Mouse (Mus musculus) spleen, adult 2 months (tissue): ENCODE measurements around the gene Rpl27. TPM values are rescaled to one million over a fixed set of nuclear protein-coding genes. Genes with fewer than 3 reads are reported as not detected.
A peak's percentile ranks its signal among the peaks of the same experiment; 100 is the strongest.
"Not testable (repeated sequence)": the region's sequence is repeated elsewhere in the genome, so short reads cannot be mapped to it uniquely, and the experiment has no call there.

Experiments
- DNase-seq, 2 experiments: peaks; one replicate each; pipeline versions ENCODE4 v3.0.0 to v3.0.0-alpha.2; 2012 to 2021; ENCODE audit warnings: low spot score in 2 of 2, low read depth in 1 of 2
- H3K27ac ChIP-seq: fragments of 200-500 bp; 2 replicates; pipeline ENCODE4 v1.5.1; 2012; ENCODE audit warnings: low read length, inconsistent platforms; ENCODE audit not compliant: insufficient read depth
- H3K27me3 ChIP-seq: fragments of 200-500 bp; 2 replicates; pipeline ENCODE4 v1.6.1; 2012; ENCODE audit warnings: mild to moderate bottlenecking, moderate library complexity, low read length, inconsistent platforms; ENCODE audit not compliant: control insufficient read depth, insufficient read depth
- H3K36me3 ChIP-seq: fragments of 200-500 bp; 2 replicates; pipeline ENCODE4 v1.6.1; 2012; ENCODE audit warnings: mild to moderate bottlenecking, low read length, inconsistent platforms; ENCODE audit not compliant: control insufficient read depth, insufficient read depth
- H3K4me1 ChIP-seq: fragments of 200-500 bp; 2 replicates; pipeline ENCODE4 v1.6.1; 2011; ENCODE audit warnings: inconsistent platforms; ENCODE audit not compliant: control insufficient read depth, insufficient read depth, insufficient read length
- H3K4me3 ChIP-seq: fragments of 200-500 bp; 2 replicates; pipeline ENCODE4 v1.5.1; 2011; ENCODE audit warnings: mild to moderate bottlenecking, inconsistent platforms; ENCODE audit not compliant: insufficient read depth, insufficient read length; ENCODE audit errors: extremely low read depth
- CTCF ChIP-seq: fragments of 200-500 bp; IDR thresholded peaks from 2 replicates; pipeline ENCODE4 v1.5.1; 2011; ENCODE audit warnings: mild to moderate bottlenecking, inconsistent platforms; ENCODE audit not compliant: insufficient read depth, insufficient read length, insufficient replicate concordance; ENCODE audit errors: extremely low read depth
- POLR2A ChIP-seq: fragments of 200-500 bp; IDR thresholded peaks from 2 replicates; pipeline ENCODE4 v1.6.1; 2011; ENCODE audit warnings: low read depth, low read length, inconsistent platforms
- WGBS: fragments of 180-500 bp; shearing (Covaris S2); methylation state at CpG from one replicate; pipeline ENCODE4 v1.1.7; 2018; 5-methylcytosine and 5-hydroxymethylcytosine counted together
- polyA plus RNA-seq: library from polyadenylated mRNA; depleted of rRNA; stranded (reverse); fragments of >200 nt; gene quantifications from 2 replicates; pipeline ENCODE4 v1.2.3, GENCODE M21; 2012

The Rpl27 gene
- polyA plus RNA-seq, 1 experiment = 430 TPM

- Histone ChIP-seq H3K27me3 (no peaks in the 10 kb centered on the region), H3K36me3 (peaks cover 14% of the 10 kb centered on the region), H3K4me1 (peaks cover 9% of the 10 kb centered on the region; the same call in 1 of the 2 replicates), H3K27ac (peak overlapping the region; percentile 92), H3K4me3 (no peak overlapping the region)
- no peak for DNase-seq
- WGBS = 68% methylated on average over 5 of the region's 5 CpGs
- TF ChIP-seq CTCF (no peak), POLR2A (no peak)
Observed at GRCm38 (mm10) chr11:101447786-101448185, 5.7 kb downstream of the Rpl27 start.

DNA sequence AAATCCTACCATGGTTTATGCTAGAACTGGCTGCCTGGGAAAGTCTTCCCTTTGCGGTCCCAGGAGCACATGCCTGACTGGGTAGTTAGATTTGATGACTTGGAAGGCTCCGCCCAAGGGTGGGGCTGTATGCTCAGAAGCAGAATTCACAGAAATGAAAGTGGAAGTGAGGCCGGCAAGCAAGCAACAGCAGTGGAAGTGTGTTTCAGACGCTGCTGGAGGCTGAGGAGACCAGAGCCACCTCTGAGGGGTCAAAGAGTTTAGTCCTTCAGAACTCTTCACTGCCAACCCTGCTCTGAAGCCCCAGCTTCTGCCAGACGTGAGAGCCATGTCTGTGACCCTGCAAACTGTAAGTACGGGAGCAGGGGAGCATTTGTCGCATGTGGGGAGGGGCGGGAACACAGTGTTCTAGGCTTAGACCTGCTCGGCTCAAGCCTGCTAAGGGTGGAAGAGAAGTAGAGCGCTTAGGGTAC, 6.2 kb downstream of the Rpl27 start, which contains the start of gene Ifi35:
Gene Ifi35, plus strand, starts transcription at position 134 of the 473 bp plus-strand sequence.
- peaks cover 6% of the 10 kb centered on the region; the same call in 1 of the 2 replicates for H3K4me1 ChIP-seq
- WGBS = 1% methylated on average over 10 of the region's 10 CpGs
- peak; percentile 70 to 75 for DNase-seq
- H3K4me3 ChIP-seq = peak within 1 kb of the TSS; percentile 83
- H3K27me3 ChIP-seq = no peaks in the 10 kb centered on the region
- peaks cover 14% of the 10 kb centered on the region for H3K36me3 ChIP-seq
- no peak for TF ChIP-seq CTCF
- TF ChIP-seq POLR2A = peak; percentile 88; the same call in 1 of the 2 replicates
- H3K27ac ChIP-seq = peak within 1 kb of the TSS; percentile 92

- 11% methylated on average over 4 of the region's 4 CpGs for WGBS
- Histone ChIP-seq H3K4me1 (peaks cover 2% of the 10 kb centered on the region; the same call in 1 of the 2 replicates), H3K27ac (peak overlapping the region; percentile 92), H3K27me3 (no peaks in the 10 kb centered on the region), H3K36me3 (peaks cover 10% of the 10 kb centered on the region), H3K4me3 (peak overlapping the region; percentile 83)
- TF ChIP-seq CTCF (no peak), POLR2A (no peak)
- no peak for DNase-seq
Observed at GRCm38 (mm10) chr11:101448899-101449298, 6.8 kb downstream of the Rpl27 start.

DNA sequence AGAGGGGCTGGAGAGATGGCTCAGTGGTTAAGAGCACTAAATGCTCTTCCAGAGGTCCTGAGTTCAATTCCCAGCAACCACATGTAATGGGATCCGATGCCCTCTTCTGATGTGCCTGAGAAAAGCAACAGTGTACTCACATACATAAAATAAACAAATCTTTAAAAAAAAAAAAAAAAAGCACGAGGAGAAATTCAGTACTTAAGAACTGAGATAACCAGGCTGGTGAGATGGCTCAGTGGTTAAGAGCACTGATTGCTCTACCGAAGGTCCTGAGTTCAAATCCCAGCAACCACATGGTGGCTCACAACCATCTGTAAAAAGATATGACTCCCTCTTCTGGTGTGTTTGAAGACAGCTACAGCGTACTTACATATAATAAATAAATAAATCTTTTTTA, 7.5 kb downstream of the Rpl27 start:
- not testable (repeated sequence) for H3K27ac ChIP-seq, H3K4me3 ChIP-seq, H3K36me3 ChIP-seq, H3K4me1 ChIP-seq, H3K27me3 ChIP-seq, DNase-seq
- WGBS = 76% methylated on average over 4 of the region's 4 CpGs

DNA sequence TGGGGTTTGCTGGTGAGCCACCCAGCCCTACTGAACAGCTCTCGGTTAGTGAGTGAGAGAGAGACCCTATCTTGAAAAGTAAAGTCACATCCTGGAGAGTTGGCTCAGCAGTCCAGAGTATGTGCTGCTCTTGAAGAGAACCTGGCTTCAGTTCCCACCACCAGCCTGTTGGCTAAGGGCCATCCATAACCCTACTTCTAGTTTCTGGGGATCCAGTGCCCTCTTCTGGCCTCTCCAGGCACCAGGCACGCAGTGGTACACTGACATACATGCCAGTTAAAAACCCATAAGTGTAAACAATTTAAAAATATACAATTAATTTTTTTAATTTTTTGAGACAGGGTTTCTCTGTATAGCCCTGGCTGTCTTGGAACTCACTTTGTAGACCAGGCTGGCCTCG, 8.3 kb downstream of the Rpl27 start:
- Histone ChIP-seq H3K4me1 (peaks cover 2% of the 10 kb centered on the region; the same call in 1 of the 2 replicates), H3K36me3 (0 out of 2 replicates have a peak, but pooled peaks cover under 1% of the 10 kb centered on the region), H3K27ac (no peak overlapping the region), H3K4me3 (no peak overlapping the region), H3K27me3 (no peaks in the 10 kb centered on the region)
- TF ChIP-seq POLR2A = no peak
- peak; percentile 14; the same call in 1 of the 2 replicates for TF ChIP-seq CTCF
- DNase-seq = no peak
- 85% methylated on average over 3 of the region's 3 CpGs for WGBS

GRCm38 (mm10) chr11:101451536-101451935, 9.4 kb downstream of the Rpl27 start:
- Histone ChIP-seq H3K27me3 (no peaks in the 10 kb centered on the region), H3K27ac (no peak overlapping the region), H3K4me1 (peaks cover 2% of the 10 kb centered on the region; the same call in 1 of the 2 replicates), H3K4me3 (no peak overlapping the region), H3K36me3 (peaks cover 2% of the 10 kb centered on the region; the same call in 1 of the 2 replicates)
- no peak for TF ChIP-seq CTCF
- TF ChIP-seq POLR2A = no peak
- DNase-seq = no peak
- 90% methylated on average over 10 of the region's 10 CpGs for WGBS

DNA sequence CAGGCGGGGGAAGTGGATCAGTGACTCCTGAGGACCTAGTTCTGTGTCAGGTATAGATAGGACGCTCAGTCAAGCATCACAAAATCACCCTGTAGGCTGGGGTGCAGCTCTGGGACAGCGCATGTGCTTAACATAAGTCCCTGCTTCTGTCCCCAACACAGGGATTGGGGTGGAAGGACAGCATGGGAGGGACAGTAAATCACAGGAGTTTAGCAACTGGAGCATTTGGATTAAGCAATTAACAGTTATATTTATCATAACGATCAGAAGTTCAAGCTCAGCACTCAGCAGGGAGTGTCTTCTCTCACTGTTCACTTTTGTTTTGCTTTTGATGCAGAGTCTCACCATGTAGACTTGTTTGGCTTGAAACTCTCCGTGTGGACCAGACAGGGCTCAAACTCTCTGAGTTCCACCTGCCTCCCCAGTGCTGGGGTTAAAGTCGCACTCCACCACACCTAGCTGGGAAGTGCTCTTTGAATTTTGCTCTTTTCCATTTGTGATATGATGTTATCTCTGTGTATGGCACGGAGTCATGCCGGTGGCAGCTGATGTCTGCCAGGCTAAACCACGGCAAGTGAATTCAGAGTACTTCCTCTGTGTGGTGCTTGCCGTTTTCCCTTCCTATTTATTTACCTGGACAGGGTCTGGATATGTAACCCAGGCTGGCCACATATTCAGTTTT, 10.1 kb downstream of the Rpl27 start:
- H3K27me3 ChIP-seq = no peaks in the 10 kb centered on the region
- no peak for TF ChIP-seq POLR2A
- TF ChIP-seq CTCF = no peak
- H3K4me1 ChIP-seq = peaks cover 2% of the 10 kb centered on the region; the same call in 1 of the 2 replicates
- no peak for DNase-seq
- H3K27ac ChIP-seq = no peak overlapping the region
- 57% methylated on average over 10 of the region's 10 CpGs for WGBS
- peaks cover 8% of the 10 kb centered on the region for H3K36me3 ChIP-seq
- H3K4me3 ChIP-seq = no peak overlapping the region
